Mouse (Mus musculus) testis, postnatal 14 days (tissue): ENCODE data around the gene Fgd3.

Source experiments
- DNase-seq: peaks from one replicate; pipeline ENCODE4 v3.0.0; 2021; ENCODE audit warnings: low spot score

The Fgd3 gene

GRCm38 (mm10) chr13:49306771-49307310 is 13.3 kb downstream of the Fgd3 start:
- DNase-seq, result no peak

- no peak for DNase-seq
Measured at GRCm38 (mm10) chr13:49300771-49301170, 19.3 kb downstream of the Fgd3 start.

GRCm38 (mm10) chr13:49298514-49299381 is 21.4 kb downstream of the Fgd3 start:
- no peak for DNase-seq

- DNase-seq, result no peak
Measured at GRCm38 (mm10) chr13:49296270-49296669, 23.8 kb downstream of the Fgd3 start.

- DNase-seq, result no peak
Measured at GRCm38 (mm10) chr13:49294108-49294507, 26.0 kb downstream of the Fgd3 start.

GRCm38 (mm10) chr13:49291949-49292348 is 28.2 kb downstream of the Fgd3 start:
- DNase-seq, result no peak

- DNase-seq, result peak; percentile 49
Measured at GRCm38 (mm10) chr13:49291398-49291797, 28.7 kb downstream of the Fgd3 start.

- DNase-seq, result no peak
Measured at GRCm38 (mm10) chr13:49287224-49287623, 32.9 kb downstream of the Fgd3 start.

GRCm38 (mm10) chr13:49286750-49287149 is 33.4 kb downstream of the Fgd3 start:
- DNase-seq, result no peak

GRCm38 (mm10) chr13:49283686-49284085 is 36.4 kb downstream of the Fgd3 start:
- DNase-seq, result peak; percentile 62

GRCm38 (mm10) chr13:49282168-49282567 is 37.9 kb downstream of the Fgd3 start:
- DNase-seq, result no peak

- DNase-seq, result no peak
Measured at GRCm38 (mm10) chr13:49271831-49272765, 48.0 kb downstream of the Fgd3 start.

GRCm38 (mm10) chr13:49270500-49270899 is 49.6 kb downstream of the Fgd3 start:
- no peak for DNase-seq

- DNase-seq, result no peak
Measured at GRCm38 (mm10) chr13:49267645-49268044, 52.5 kb downstream of the Fgd3 start.

- no peak for DNase-seq
Measured at GRCm38 (mm10) chr13:49260036-49260722, 59.9 kb downstream of the Fgd3 start.

- no peak for DNase-seq
Measured at GRCm38 (mm10) chr13:49257819-49258313, 62.2 kb downstream of the Fgd3 start.

- no peak for DNase-seq
Measured at GRCm38 (mm10) chr13:49252746-49253145, 67.4 kb downstream of the Fgd3 start.

GRCm38 (mm10) chr13:49252113-49252512 is 68.0 kb downstream of the Fgd3 start:
- DNase-seq, result no peak

GRCm38 (mm10) chr13:49250716-49251517 is 69.2 kb downstream of the Fgd3 start:
- DNase-seq, result no peak

GRCm38 (mm10) chr13:49249634-49250033 is 70.5 kb downstream of the Fgd3 start:
- DNase-seq, result no peak

GRCm38 (mm10) chr13:49248923-49249322 is 71.2 kb downstream of the Fgd3 start:
- no peak for DNase-seq
